Mouse (Mus musculus): Measurements from ENCODE around the gene Rnf11.
"Not testable (repeated sequence)": the region's sequence is repeated elsewhere in the genome, so short reads cannot be mapped to it uniquely, and the experiment has no call there.

Gene Rnf11

GRCm38 (mm10) chr4:109411377-109411967 is 73.1 kb downstream of the Rnf11 start:
- no peak for DNase-seq (ENCODE audit: low spot score)

GRCm38 (mm10) chr4:109410681-109411376 is 73.7 kb downstream of the Rnf11 start:
- no peak for DNase-seq (ENCODE audit: low spot score)

GRCm38 (mm10) chr4:109407701-109408485 is 76.6 kb downstream of the Rnf11 start:
- DNase-seq (ENCODE audit: low spot score): no peak

GRCm38 (mm10) chr4:109407176-109407520 is 77.4 kb downstream of the Rnf11 start:
- DNase-seq (ENCODE audit: low spot score): no peak

- no peak for DNase-seq (ENCODE audit: low spot score)
Measured at GRCm38 (mm10) chr4:109406486-109407175, 77.9 kb downstream of the Rnf11 start, which contains the start of gene Ttc39a. Gene Ttc39a, plus strand, starts transcription at chr4:109406623.

GRCm38 (mm10) chr4:109406054-109406485 is 78.5 kb downstream of the Rnf11 start:
- no peak for DNase-seq (ENCODE audit: low spot score)

- no peak for DNase-seq (ENCODE audit: low spot score)
Measured at GRCm38 (mm10) chr4:109405415-109405814, 79.1 kb downstream of the Rnf11 start.

GRCm38 (mm10) chr4:109404908-109405307 is 79.6 kb downstream of the Rnf11 start:
- not testable (repeated sequence) for DNase-seq (ENCODE audit: low spot score)

- no peak for DNase-seq (ENCODE audit: low spot score)
Measured at GRCm38 (mm10) chr4:109401176-109401689, 83.3 kb downstream of the Rnf11 start.

Measured in urinary bladder, postnatal 10 days (tissue).